Mouse (Mus musculus): ENCODE results near the gene Csnka2ip. TPM values are rescaled to one million over a fixed set of nuclear protein-coding genes. Genes with fewer than 3 reads are reported as not detected.

The Csnka2ip gene
- total and polyA plus RNA-seq, 3 experiments: not detected

- dilution Hi-C loops (cut with MboI; ENCODE audit: extremely low pct_ligation_motif_present, extremely low pct_unique_long_range_greater_than_20kb, low sequenced_read_pairs): no loop called here
- Histone ChIP-seq H3K9me3 (replicated peaks; ENCODE audit: low read length) (no peaks in the 10 kb centered on the region), H3K79me2 (replicated peaks; ENCODE audit: control insufficient read depth, extremely low read depth, insufficient read depth, poor library complexity, severe bottlenecking) (no peaks in the 10 kb centered on the region), H3K36me3 (replicated peaks in 1 of 2; ENCODE audit: control insufficient read depth in 1 of 2, insufficient read depth in 1 of 2, low read length in 1 of 2) (no peaks in the 10 kb centered on the region), H3K27ac (ENCODE audit: insufficient read depth, low read depth) (no peak overlapping the region), H3K4me1 (ENCODE audit: control insufficient read depth in 1 of 2, insufficient read depth in 2 of 2) (no peaks in the 10 kb centered on the region), H3K9ac (ENCODE audit: insufficient read depth, low read depth) (no peak overlapping the region), H3K4me3 (replicated peaks in 1 of 3; ENCODE audit: low read depth in 2 of 3, low read length in 2 of 3, poor library complexity in 1 of 3) (no peak overlapping the region), H3K4me2 (ENCODE audit: insufficient read depth, low read depth, poor library complexity, severe bottlenecking) (no peak overlapping the region), H3K27me3 (replicated peaks) (no peaks in the 10 kb centered on the region)
- DNase-seq (ENCODE audit: extremely low read depth): no peak
- TF ChIP-seq JUN (IDR thresholded peaks at IDR 0.05; ENCODE audit: insufficient read depth, low read depth, low read length): no peak
- TF ChIP-seq E2F4 (IDR thresholded peaks at IDR 0.05; ENCODE audit: insufficient replicate concordance, low read depth, low read length): no peak
- no peak; a peak in 1 of 4 replicates for TF ChIP-seq CTCF (conservative IDR thresholded peaks at IDR 0.05 in 1 of 2, IDR thresholded peaks at IDR 0.05 in 1 of 2; ENCODE audit: low read depth in 2 of 2, low read length in 2 of 2)
- TF ChIP-seq SIN3A (IDR thresholded peaks at IDR 0.05; ENCODE audit: low read length): no peak
- TF ChIP-seq HCFC1 (IDR thresholded peaks at IDR 0.05; ENCODE audit: low read depth, low read length): no peak
- no peak for TF ChIP-seq ELF1 (IDR thresholded peaks at IDR 0.05; ENCODE audit: low read depth, low read length)
- TF ChIP-seq NELFE (IDR thresholded peaks at IDR 0.05; ENCODE audit: low read depth, low read length): no peak
- TF ChIP-seq EP300 (IDR thresholded peaks at IDR 0.05; ENCODE audit: low read length): no peak
- no peak for TF ChIP-seq ZKSCAN1 (IDR thresholded peaks at IDR 0.05; ENCODE audit: borderline replicate concordance, low read depth, low read length)
- no peak for TF ChIP-seq IRF4 (IDR thresholded peaks at IDR 0.05; ENCODE audit: low read depth, low read length)
- no peak for TF ChIP-seq GABPA (IDR thresholded peaks at IDR 0.05; ENCODE audit: insufficient replicate concordance, low read depth, low read length)
- TF ChIP-seq POLR2A (IDR thresholded peaks at IDR 0.05; ENCODE audit: low read depth, low read length): no peak
- TF ChIP-seq USF1 (IDR thresholded peaks at IDR 0.05; ENCODE audit: low read depth, low read length): no peak
- in situ Hi-C loops (cut with MboI; ENCODE audit: low pct_ligation_motif_present, low pct_unique_long_range_greater_than_20kb, low sequenced_read_pairs): no loop called here
Measured at GRCm38 (mm10) chr16:64583406-64583805, 18.8 kb downstream of the Csnka2ip start.

GRCm38 (mm10) chr16:64569496-64569895 lies 32.7 kb downstream of the Csnka2ip start:
- Histone ChIP-seq H3K27ac (ENCODE audit: insufficient read depth, low read depth) (no peak overlapping the region), H3K79me2 (replicated peaks; ENCODE audit: control insufficient read depth, extremely low read depth, insufficient read depth, poor library complexity, severe bottlenecking) (no peaks in the 10 kb centered on the region), H3K4me1 (ENCODE audit: control insufficient read depth in 1 of 2, insufficient read depth in 2 of 2) (no peaks in the 10 kb centered on the region), H3K36me3 (replicated peaks in 1 of 2; ENCODE audit: control insufficient read depth in 1 of 2, insufficient read depth in 1 of 2, low read length in 1 of 2) (no peaks in the 10 kb centered on the region), H3K4me2 (ENCODE audit: insufficient read depth, low read depth, poor library complexity, severe bottlenecking) (no peak overlapping the region), H3K4me3 (replicated peaks in 1 of 3; ENCODE audit: low read depth in 2 of 3, low read length in 2 of 3, poor library complexity in 1 of 3) (no peak overlapping the region), H3K27me3 (replicated peaks) (no peaks in the 10 kb centered on the region), H3K9ac (ENCODE audit: insufficient read depth, low read depth) (no peak overlapping the region), H3K9me3 (replicated peaks; ENCODE audit: low read length) (no peaks in the 10 kb centered on the region)
- DNase-seq (ENCODE audit: extremely low read depth): no peak
- in situ Hi-C loops (cut with MboI; ENCODE audit: low pct_ligation_motif_present, low pct_unique_long_range_greater_than_20kb, low sequenced_read_pairs): no loop called here
- no peak for TF ChIP-seq PAX5 (IDR thresholded peaks at IDR 0.05; ENCODE audit: low read length)
- TF ChIP-seq ZMIZ1 (IDR thresholded peaks at IDR 0.05; ENCODE audit: low read depth, low read length): no peak
- no peak for TF ChIP-seq USF1 (IDR thresholded peaks at IDR 0.05; ENCODE audit: low read depth, low read length)
- no peak for TF ChIP-seq MAX (IDR thresholded peaks at IDR 0.05; ENCODE audit: low read length)
- TF ChIP-seq JUND (conservative IDR thresholded peaks at IDR 0.05; ENCODE audit: low read depth, low read length): no peak
- no peak for TF ChIP-seq POLR2A (IDR thresholded peaks at IDR 0.05; ENCODE audit: low read depth, low read length)
- TF ChIP-seq ELF1 (IDR thresholded peaks at IDR 0.05; ENCODE audit: low read depth, low read length): no peak
- no peak for TF ChIP-seq RCOR1 (conservative IDR thresholded peaks at IDR 0.05; ENCODE audit: low read depth, low read length)
- no peak for TF ChIP-seq TBP (conservative IDR thresholded peaks at IDR 0.05; ENCODE audit: low read depth, low read length)
- TF ChIP-seq MXI1 (IDR thresholded peaks at IDR 0.05; ENCODE audit: low read depth, low read length): no peak
- dilution Hi-C loops (cut with MboI; ENCODE audit: extremely low pct_ligation_motif_present, extremely low pct_unique_long_range_greater_than_20kb, low sequenced_read_pairs): no loop called here

All from CH12.LX (cell line).